Mouse (Mus musculus) adrenal gland, postnatal 4 days (tissue): ENCODE results near the gene Dlg2. TPM values are rescaled to one million over a fixed set of nuclear protein-coding genes. Genes with fewer than 3 reads are reported as not detected.

Experiments used
- DNase-seq, 2 experiments: peaks; one replicate each; pipeline ENCODE4 v3.0.0; 2021 to 2022; ENCODE audit warnings: low spot score in 2 of 2, mixed read lengths in 2 of 2
- total RNA-seq, 2 experiments: library from RNA; stranded (reverse); gene quantifications; 2 replicates each; pipeline ENCODE4 v1.2.3; 2021

The Dlg2 gene
- total RNA-seq, 2 experiments from 2014 or later: 82.3 to 86.9 TPM

GRCm38 (mm10) chr7:92363386-92363785, 1886.9 kb downstream of the Dlg2 start:
- DNase-seq: no peak

- DNase-seq: no peak
Measured at GRCm38 (mm10) chr7:92363800-92364199, 1887.3 kb downstream of the Dlg2 start.

- no peak for DNase-seq
Measured at GRCm38 (mm10) chr7:92367111-92367510, 1890.6 kb downstream of the Dlg2 start.

- no peak for DNase-seq
Measured at GRCm38 (mm10) chr7:92370521-92370920, 1894.0 kb downstream of the Dlg2 start.

- no peak for DNase-seq
Measured at GRCm38 (mm10) chr7:92371638-92372037, 1895.2 kb downstream of the Dlg2 start.

- no peak for DNase-seq
Measured at GRCm38 (mm10) chr7:92373863-92374357, 1897.4 kb downstream of the Dlg2 start.

- no peak for DNase-seq
Measured at GRCm38 (mm10) chr7:92383913-92384484, 1907.5 kb downstream of the Dlg2 start.

GRCm38 (mm10) chr7:92392052-92392640, 1915.7 kb downstream of the Dlg2 start:
- DNase-seq: no peak

GRCm38 (mm10) chr7:92396783-92397182, 1920.3 kb downstream of the Dlg2 start:
- DNase-seq: no peak

GRCm38 (mm10) chr7:92398841-92399240, 1922.4 kb downstream of the Dlg2 start:
- DNase-seq: no peak

- DNase-seq: no peak
Measured at GRCm38 (mm10) chr7:92400551-92400950, 1924.1 kb downstream of the Dlg2 start.

GRCm38 (mm10) chr7:92401001-92401688, 1924.7 kb downstream of the Dlg2 start:
- no peak for DNase-seq

GRCm38 (mm10) chr7:92408479-92408878, 1932.0 kb downstream of the Dlg2 start:
- DNase-seq: no peak

- DNase-seq: no peak
Measured at GRCm38 (mm10) chr7:92420474-92420873, 1944.0 kb downstream of the Dlg2 start.

GRCm38 (mm10) chr7:92423017-92423416, 1946.5 kb downstream of the Dlg2 start:
- no peak for DNase-seq

GRCm38 (mm10) chr7:92424703-92425102, 1948.2 kb downstream of the Dlg2 start:
- no peak for DNase-seq

GRCm38 (mm10) chr7:92427280-92427679, 1950.8 kb downstream of the Dlg2 start:
- no peak for DNase-seq

GRCm38 (mm10) chr7:92428629-92429028, 1952.2 kb downstream of the Dlg2 start:
- no peak for DNase-seq

GRCm38 (mm10) chr7:92430254-92430653, 1953.8 kb downstream of the Dlg2 start:
- no peak for DNase-seq

- DNase-seq: no peak
Measured at GRCm38 (mm10) chr7:92437168-92437567, 1960.7 kb downstream of the Dlg2 start.

- no peak for DNase-seq
Measured at GRCm38 (mm10) chr7:92439503-92440487, 1963.3 kb downstream of the Dlg2 start.
